Mouse (Mus musculus) left cerebral cortex, postnatal 36 days (tissue): ENCODE measurements around the gene Lrwd1. TPM values are rescaled to one million over a fixed set of nuclear protein-coding genes. Genes with fewer than 3 reads are reported as not detected.

ENCODE experiments used
- microRNA-seq: library from miRNA; unstranded; fragments of <30 nt; microRNA quantifications from one replicate; pipeline ENCODE4 v1.2.0, GENCODE M21; 2022
- total RNA-seq, 2 experiments: library from RNA; stranded (reverse); gene quantifications; 2 replicates each; pipeline ENCODE4 v1.2.3; 2021

Gene Lrwd1
- total RNA-seq, 2 experiments from 2014 or later, result 10.9 to 17.7 TPM

Small RNA genes within 50 kb of the gene (microRNA-seq; reads per million reads assigned to microRNA genes)
- gene Mir7035, result 0.76 reads per million

Other genes starting within 250 kb of the Lrwd1 start
- 10 to 100 TPM; 11.6 to 24.2 TPM for gene Hspb1, start 248.2 kb downstream of the Lrwd1 start, total RNA-seq
- gene Ywhag, start 201.5 kb downstream of the Lrwd1 start, total RNA-seq, result 1,000 to 10,000 TPM; 1,175 to 1,315 TPM
- 1 to 10 TPM; 1.4 TPM for gene Ssc4d, start 161.5 kb downstream of the Lrwd1 start, total RNA-seq
- not detected for gene Zp3, start 156.0 kb downstream of the Lrwd1 start, total RNA-seq
- gene Dtx2, start 141.3 kb downstream of the Lrwd1 start, total RNA-seq, result 1 to 10 TPM; 7.7 to 8.4 TPM
- gene Upk3b, start 97.6 kb downstream of the Lrwd1 start, total RNA-seq, result not detected
- gene Upk3bl, start 81.6 kb downstream of the Lrwd1 start, total RNA-seq, result not detected
- 1 to 10 TPM; 3.8 to 7.0 TPM for gene Rasa4, start 52.2 kb downstream of the Lrwd1 start, total RNA-seq
- gene Polr2j, start 19.4 kb downstream of the Lrwd1 start, total RNA-seq, result 10 to 100 TPM; 69.8 to 82.9 TPM
- 1 to 10 TPM; 7.7 to 9.0 TPM for gene Alkbh4, start 72 bp upstream of the Lrwd1 start, total RNA-seq
- gene Orai2, start 34.6 kb upstream of the Lrwd1 start, total RNA-seq, result 10 to 100 TPM; 54.0 to 54.8 TPM
- 10 to 100 TPM; 28.3 to 39.2 TPM for gene Prkrip1, start 62.9 kb upstream of the Lrwd1 start, total RNA-seq
- 1 to 10 TPM; 8.0 to 9.7 TPM for gene Sh2b2, start 110.5 kb upstream of the Lrwd1 start, total RNA-seq